Mouse (Mus musculus): ENCODE results near the gene Ccdc152.

Gene Ccdc152
- long read RNA-seq, experiment 1, partial matches to known transcripts: 0 of 2 reads
- long read RNA-seq, experiment 1, other reads (novel, unspliced or antisense): 2 of 2 reads
- long read RNA-seq, experiment 2, partial matches to known transcripts: 0 of 1 reads
- long read RNA-seq, experiment 2, other reads (novel, unspliced or antisense): 1 of 1 reads

- intact Hi-C loops (cut with DNase I): no loop called here
These were observed at the start of gene Ccdc152 for GRCm38 (mm10) chr15:3303426-3303825. Gene Ccdc152 (minus strand): TSS chr15:3303526.

GRCm38 (mm10) chr15:3349306-3350064, 46.2 kb upstream of the Ccdc152 start:
- intact Hi-C loops (cut with DNase I): loop anchor here (5.0 kb wide), 1 partner anchor 137 kb away; no protein-coding TSS in a partner anchor

GRCm38 (mm10) chr15:3346682-3347081, 43.4 kb upstream of the Ccdc152 start:
- intact Hi-C loops (cut with DNase I): loop anchor here (5.0 kb wide), 1 partner anchor 134 kb away; no protein-coding TSS in a partner anchor

GRCm38 (mm10) chr15:3344555-3344954, 41.2 kb upstream of the Ccdc152 start:
- intact Hi-C loops (cut with DNase I): no loop called here

- intact Hi-C loops (cut with DNase I): no loop called here
These were observed 38.7 kb upstream of the Ccdc152 start for GRCm38 (mm10) chr15:3341806-3342582.

- intact Hi-C loops (cut with DNase I): no loop called here
These were observed 36.5 kb upstream of the Ccdc152 start for GRCm38 (mm10) chr15:3339847-3340246.

GRCm38 (mm10) chr15:3332517-3332916, 29.2 kb upstream of the Ccdc152 start:
- intact Hi-C loops (cut with DNase I): no loop called here

GRCm38 (mm10) chr15:3331813-3332212, 28.5 kb upstream of the Ccdc152 start:
- intact Hi-C loops (cut with DNase I): no loop called here

- intact Hi-C loops (cut with DNase I): no loop called here
These were observed 27.0 kb upstream of the Ccdc152 start for GRCm38 (mm10) chr15:3330291-3330690.

- intact Hi-C loops (cut with DNase I): no loop called here
These were observed 19.7 kb upstream of the Ccdc152 start for GRCm38 (mm10) chr15:3323041-3323440.

GRCm38 (mm10) chr15:3319929-3320328, 16.6 kb upstream of the Ccdc152 start:
- intact Hi-C loops (cut with DNase I): no loop called here

- intact Hi-C loops (cut with DNase I): no loop called here
These were observed 13.3 kb upstream of the Ccdc152 start for GRCm38 (mm10) chr15:3316617-3317016.

- intact Hi-C loops (cut with DNase I): no loop called here
These were observed 9.6 kb upstream of the Ccdc152 start for GRCm38 (mm10) chr15:3312937-3313336.

- intact Hi-C loops (cut with DNase I): no loop called here
These were observed 6.5 kb upstream of the Ccdc152 start for GRCm38 (mm10) chr15:3309856-3310255.

- intact Hi-C loops (cut with DNase I): no loop called here
These were observed 2.8 kb downstream of the Ccdc152 start for GRCm38 (mm10) chr15:3300361-3301100.

- intact Hi-C loops (cut with DNase I): no loop called here
These were observed 5.7 kb downstream of the Ccdc152 start for GRCm38 (mm10) chr15:3297615-3298014.

- intact Hi-C loops (cut with DNase I): no loop called here
These were observed 7.3 kb downstream of the Ccdc152 start for GRCm38 (mm10) chr15:3295986-3296385.

GRCm38 (mm10) chr15:3293477-3293876, 9.8 kb downstream of the Ccdc152 start:
- intact Hi-C loops (cut with DNase I): no loop called here

- intact Hi-C loops (cut with DNase I): no loop called here
These were observed 12.9 kb downstream of the Ccdc152 start for GRCm38 (mm10) chr15:3290435-3290834.

GRCm38 (mm10) chr15:3286032-3286431, 17.3 kb downstream of the Ccdc152 start:
- intact Hi-C loops (cut with DNase I): no loop called here

- intact Hi-C loops (cut with DNase I): no loop called here
These were observed 21.6 kb downstream of the Ccdc152 start for GRCm38 (mm10) chr15:3281737-3282136.

All from adrenal gland (tissue).